Mouse (Mus musculus) heart, adult 8-10 months (tissue): ENCODE data around the gene Atp1a2. TPM values are rescaled to one million over a fixed set of nuclear protein-coding genes. Genes with fewer than 3 reads are reported as not detected.

Experiments
- DNase-seq: peaks from one replicate; pipeline ENCODE4 v3.0.0; 2022; ENCODE audit warnings: low spot score
- total RNA-seq, 4 experiments: library from RNA; stranded (reverse); gene quantifications; 2 replicates each; pipeline ENCODE4 v1.2.4; 2022

Atp1a2 gene
- total RNA-seq, 4 experiments from 2014 or later, result 457 to 541 (median 497) TPM

GRCm38 (mm10) chr1:172305153-172305552 is 7.3 kb upstream of the Atp1a2 start:
- no peak for DNase-seq

DNA sequence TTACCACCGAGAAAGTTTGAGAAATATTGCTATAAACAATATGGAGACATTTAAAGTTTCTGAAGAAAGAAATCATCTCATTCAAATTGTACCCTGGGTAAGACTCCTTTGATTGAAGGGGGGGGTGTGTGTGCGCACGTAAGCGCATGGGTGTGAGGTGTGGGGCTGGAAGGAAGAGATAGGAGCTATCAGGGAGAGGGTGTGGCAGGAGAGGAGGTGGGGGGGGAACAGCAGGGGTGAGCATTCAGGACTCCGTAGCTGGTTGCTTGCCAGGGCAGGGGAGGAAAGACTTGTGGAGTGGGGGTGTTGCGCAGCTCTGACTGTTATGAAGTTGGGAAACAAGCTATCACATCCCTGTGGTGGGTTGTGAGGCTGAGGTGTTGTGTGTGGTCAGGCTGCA is 6.6 kb upstream of the Atp1a2 start:
- no peak for DNase-seq

DNA sequence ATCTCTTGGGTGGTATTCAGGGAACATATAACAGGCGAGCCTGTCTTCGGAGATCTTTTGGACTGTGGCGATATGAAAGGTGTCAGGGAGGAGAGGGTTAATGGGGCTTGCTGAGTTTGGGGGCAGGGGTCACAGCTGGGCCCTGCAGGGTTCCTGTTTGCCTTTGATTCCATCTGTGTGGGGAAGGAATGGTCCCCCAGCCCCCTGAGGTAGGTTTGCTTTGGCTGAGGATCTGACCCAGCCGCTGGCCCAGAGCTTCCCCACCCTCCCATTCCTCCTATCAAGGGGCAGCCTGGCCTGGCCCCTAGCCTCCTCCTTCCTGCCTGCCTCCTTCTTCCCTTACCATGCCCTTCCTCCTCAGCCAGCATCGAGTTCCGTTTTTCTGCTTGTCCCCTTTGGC is 5.0 kb upstream of the Atp1a2 start:
- no peak for DNase-seq

DNA sequence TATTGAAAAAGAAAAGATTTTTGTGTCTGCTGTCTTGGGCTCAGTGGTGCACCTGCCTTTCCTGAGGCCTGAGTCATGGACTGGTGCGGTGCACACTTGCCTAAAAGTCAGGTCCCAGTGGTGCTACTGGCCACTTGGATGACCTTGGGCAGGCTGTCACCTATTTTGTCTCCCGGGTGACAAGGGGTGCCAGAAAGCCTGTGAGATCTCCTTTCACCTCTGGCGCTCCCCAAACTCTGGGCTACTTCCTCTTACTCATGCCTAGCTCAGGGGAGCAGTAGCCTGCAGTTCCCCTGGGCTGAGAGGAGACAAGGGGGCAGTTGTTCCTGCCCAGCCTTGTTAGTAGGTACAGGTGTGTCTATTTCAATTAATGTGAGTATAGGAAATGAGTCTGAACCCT is 4.4 kb upstream of the Atp1a2 start:
- DNase-seq, result no peak

DNA sequence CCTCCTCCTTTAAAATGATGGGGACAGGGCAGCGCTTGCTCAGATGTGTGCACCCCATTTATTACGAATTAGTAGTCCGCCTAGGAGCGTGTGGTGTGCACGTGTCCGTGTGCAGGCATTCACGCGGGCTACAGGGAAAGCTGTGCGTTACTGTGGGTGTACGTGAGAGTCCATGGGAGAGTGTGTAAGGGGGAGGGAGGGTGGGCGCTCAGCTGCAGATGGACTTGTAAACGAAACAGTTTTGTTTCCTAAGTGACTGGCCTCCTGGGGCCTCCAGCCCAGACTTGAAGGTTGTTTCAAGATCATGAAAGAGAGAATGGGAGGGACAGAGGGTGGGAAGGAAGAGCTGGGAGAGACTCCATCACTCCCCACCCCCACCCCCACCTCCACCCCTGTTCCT is 3.3 kb upstream of the Atp1a2 start:
- no peak for DNase-seq

DNA sequence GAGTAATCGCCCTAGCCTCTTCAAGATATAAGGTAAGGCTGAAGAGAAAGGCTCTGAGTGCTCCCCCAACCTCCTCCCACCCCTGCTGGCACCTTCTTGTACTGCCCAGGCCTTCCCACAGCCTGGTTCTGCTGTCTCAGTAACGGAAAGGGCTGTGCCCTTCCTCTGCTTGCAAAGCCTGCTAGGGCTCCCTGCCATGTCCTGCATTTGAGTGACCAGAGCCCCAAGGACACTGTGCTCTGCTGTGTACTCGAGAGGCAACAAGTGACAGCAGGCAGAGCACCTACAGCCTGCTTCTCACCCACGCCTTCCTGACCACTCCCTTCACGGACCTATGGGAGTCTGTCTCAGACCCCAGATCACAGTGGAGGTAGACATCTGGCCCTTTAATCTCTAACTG is 2.4 kb upstream of the Atp1a2 start:
- peak; percentile 52 for DNase-seq

DNA sequence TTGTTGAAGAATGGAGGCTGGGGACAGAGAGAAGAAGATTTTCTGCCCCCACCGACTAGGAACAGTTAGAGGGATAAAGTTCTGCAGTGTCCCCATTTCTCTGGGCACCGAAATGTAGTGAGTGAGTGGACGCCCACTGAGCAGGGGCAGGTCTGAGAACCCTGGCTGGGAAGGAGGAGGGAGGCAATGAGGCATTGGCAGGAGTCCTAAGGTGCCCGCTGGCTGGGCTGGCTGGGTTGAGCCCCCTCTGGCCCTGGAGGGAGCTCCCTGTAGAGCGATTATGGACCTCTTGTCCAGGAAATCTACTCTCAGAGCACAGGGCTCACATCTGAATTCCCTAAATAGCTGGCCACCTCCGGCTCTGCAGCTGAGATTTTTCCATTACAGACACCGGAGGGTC is 1.7 kb upstream of the Atp1a2 start:
- DNase-seq, result no peak

DNA sequence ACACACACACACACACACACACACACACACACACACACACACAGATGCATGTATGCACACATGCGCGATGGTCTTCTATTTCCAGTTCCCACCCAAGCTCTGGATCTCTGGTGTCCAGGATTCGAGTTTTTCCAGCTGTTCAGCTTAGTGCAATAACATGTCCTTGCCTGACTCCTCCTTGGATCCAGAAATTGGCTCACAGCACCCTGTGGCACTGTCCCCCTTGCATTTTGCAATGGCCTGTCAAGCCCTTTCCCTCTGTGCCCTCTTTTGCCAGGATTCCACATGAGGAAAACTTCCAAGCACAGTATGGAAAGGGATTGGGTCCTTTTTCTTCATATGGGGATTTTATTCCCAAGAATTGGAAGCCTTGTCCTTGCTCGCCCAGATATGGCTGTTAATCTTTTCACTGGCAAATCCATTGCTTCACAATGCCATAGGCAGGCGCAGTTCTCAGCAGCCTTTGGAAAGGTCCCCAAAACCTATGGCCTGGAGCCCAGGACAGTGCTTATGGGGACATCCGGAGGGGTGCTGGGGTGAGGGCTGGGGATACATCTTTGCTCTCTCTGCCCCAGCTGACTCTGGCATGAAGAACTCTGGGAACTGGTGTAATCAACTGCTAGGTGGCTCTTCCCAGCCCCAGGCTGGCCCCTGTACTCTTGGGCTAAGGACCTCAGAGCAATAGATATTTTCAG is 901 bp downstream of the Atp1a2 start:
- peak; percentile 60 for DNase-seq

GRCm38 (mm10) chr1:172295751-172296197 is 2.1 kb downstream of the Atp1a2 start:
- DNase-seq, result peak; percentile 31

DNA sequence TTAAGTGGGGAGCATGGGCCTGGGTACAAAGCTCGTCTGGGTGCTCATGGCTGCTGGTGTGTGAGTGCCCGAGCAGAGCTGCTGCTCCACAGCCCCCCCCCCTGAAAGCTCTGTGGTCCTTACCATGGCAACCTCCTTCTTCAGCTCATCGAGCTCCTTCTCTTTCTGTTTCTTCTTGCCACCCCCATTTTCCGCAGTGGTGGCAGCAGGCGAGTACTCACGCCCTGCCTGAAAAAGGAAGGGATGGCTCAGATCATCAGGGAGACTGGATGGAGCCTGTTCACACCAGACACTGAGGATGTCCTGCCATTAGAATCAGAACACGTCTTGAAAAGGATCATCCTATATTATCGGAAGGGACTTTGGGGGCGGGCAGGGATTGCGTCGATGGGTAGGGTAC is 4.4 kb downstream of the Atp1a2 start:
- no peak for DNase-seq

DNA sequence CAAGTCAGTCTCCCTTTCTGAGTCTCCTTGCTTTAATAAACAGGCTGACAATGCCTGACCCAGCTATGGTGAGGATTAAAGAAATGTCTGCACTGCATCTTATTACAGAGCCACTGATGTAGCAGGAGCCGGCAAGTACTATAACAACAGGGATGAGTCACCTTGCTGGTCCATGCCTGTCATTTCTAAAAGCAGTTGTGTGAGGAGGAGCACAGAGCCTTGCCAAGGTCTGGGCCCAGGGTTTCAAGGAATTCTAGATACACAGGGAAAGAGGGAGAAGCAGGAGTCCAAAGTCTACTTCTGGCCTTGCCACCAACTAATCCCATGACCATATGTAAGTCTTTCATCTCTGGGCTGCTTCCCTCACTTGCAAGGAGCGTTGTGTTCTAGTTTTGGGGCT is 5.0 kb downstream of the Atp1a2 start:
- DNase-seq, result no peak

- DNase-seq, result no peak
Observed at GRCm38 (mm10) chr1:172289617-172289946, 8.3 kb downstream of the Atp1a2 start.

DNA sequence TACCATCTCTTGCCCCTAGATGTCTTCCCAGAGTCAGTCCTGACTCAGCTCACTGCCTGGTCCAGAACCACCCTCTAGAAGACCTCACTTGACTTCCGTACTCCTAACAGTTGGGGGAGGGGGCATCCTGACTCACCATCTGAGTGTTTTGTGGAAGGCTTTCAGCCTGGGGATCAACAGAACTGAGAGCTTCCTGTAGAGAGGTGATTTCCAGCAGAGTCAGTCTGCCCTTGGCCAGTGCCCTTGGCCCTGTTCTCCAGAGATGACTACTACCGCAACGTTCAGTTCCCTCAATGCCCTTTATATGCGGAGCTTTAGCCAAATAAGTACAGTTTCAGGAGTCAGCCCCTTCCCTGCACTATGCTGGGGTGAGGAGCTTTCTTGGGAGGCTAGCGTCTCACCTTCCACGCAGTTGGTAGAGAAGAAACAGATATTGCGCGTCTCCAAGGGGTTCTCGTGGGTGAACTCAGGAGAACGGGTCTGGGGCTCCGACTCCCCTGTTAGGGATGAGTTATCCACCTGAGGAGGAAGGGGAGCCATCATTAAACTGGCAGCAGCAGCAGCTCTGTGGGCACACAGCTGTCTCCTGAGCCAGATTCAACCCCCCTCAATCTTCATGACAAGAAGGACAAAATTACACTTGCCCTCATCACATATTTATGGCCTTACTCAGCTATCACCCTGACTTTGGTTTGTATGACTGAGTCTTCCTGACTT is 8.8 kb downstream of the Atp1a2 start:
- DNase-seq, result no peak

DNA sequence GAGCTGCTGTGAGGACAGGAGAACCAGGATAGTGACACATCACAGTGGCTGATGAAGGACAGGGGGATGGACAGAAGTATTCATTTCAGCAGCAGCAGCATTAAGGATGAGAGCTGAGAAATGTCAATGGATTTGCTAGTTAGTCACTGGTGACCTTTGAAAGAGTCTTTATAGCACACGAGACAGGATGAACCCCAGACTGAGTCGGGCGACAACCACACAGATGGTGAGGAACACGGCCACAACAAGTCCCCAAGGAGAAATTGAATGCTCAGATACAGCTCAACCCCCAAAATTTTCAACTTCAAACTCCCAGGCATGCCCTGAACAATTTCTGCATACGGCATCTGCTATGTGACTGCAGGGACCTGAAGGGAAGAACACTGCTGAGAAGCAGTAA is 11.1 kb downstream of the Atp1a2 start:
- DNase-seq, result no peak

- DNase-seq, result no peak
Observed at GRCm38 (mm10) chr1:172284221-172284620, 13.6 kb downstream of the Atp1a2 start.

GRCm38 (mm10) chr1:172283073-172283472 is 14.8 kb downstream of the Atp1a2 start:
- DNase-seq, result peak; percentile 35

DNA sequence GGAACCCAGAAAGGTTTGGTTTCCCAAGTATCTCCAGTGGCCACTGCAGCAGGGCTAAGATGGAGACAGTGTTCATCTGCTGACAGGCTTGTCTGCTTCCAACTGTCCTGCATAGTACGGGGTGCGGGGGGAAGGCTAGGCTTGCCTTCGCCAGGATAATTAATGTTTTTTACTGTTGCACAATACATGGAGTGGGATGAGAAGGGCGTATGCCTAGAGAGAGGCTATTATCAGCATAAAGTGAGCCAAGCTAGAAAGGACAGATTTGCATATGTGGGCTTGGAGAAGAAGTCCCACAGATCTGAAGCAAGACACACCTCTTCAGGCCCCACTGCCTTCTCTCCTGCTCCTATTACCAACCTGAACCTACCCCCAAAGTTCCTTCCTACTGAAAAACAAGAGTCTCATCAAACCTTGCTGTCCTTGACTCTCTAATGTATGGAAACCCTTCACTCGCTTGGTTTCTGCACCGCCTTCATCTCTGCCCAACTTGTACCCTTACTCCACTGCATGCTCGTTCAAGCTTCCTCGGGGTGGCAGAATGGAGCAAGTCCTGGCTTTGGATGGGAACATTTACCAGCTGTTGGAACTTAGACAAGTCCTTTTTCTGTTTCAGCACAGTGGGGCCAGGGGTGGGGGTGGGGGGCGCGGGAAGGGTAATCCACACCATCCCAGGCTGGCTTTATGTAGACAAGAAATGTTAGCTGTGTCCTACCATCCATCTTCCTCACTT is 16.2 kb downstream of the Atp1a2 start:
- peak; percentile 39 for DNase-seq

GRCm38 (mm10) chr1:172279768-172280509 is 17.9 kb downstream of the Atp1a2 start:
- DNase-seq, result no peak

DNA sequence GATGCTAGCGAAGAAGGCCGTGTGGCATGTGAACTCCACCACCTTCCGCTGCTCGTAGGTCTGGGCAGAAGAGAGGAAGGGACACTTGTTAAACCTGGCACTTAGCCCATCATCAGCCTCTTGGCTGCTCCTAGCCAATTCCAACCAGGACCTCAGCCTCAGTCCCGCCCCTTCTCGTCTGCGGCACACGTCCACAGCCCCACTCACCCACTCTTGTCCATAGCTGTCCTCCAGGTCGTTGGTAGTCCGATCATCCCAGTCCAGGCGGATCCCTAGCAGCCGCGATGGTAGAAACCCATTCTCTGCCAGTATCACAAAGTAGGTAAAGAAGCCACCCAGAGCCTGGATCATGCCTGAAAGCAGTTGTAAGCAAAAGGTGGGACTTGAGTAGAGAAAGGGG is 19.5 kb downstream of the Atp1a2 start:
- DNase-seq, result no peak

GRCm38 (mm10) chr1:172277172-172277571 is 20.7 kb downstream of the Atp1a2 start:
- DNase-seq, result peak; percentile 35

DNA sequence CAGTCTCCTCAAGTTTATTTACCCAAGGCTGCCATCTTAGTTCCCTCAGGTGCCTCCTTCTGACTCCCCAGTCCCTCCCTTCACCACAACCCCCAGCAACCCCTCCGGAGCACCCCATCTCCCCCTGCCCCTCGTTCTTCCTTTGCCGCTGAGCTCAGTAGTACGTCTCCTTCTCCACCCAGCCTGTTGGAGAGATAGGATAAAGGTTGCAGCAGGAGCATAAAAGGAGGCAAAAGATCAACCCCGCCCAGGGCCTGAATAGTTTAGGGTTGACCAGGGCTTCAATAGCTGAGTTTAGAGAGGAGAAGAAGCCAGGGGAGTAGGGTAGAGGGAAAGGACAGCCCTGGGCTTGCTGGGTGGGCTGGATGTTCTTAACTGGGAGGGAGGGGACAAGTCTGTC is 23.3 kb downstream of the Atp1a2 start:
- no peak for DNase-seq

GRCm38 (mm10) chr1:172274116-172274515 is 23.7 kb downstream of the Atp1a2 start:
- no peak for DNase-seq
